Mouse (Mus musculus) stomach, embryonic 15.5 days (tissue): ENCODE results near the gene Tas2r135. TPM values are rescaled to one million over a fixed set of nuclear protein-coding genes. Genes with fewer than 3 reads are reported as not detected.

Experiments
- ATAC-seq: fragments of 200-750 bp; cut with Nextera tagmentation; 2 replicates; pipeline ENCODE4 v1.8.0; 2017; ENCODE audit warnings: low read depth, moderate number of reproducible peaks, moderate TSS enrichment; ENCODE audit not compliant: insufficient read depth, low FRiP score
- H3K27ac ChIP-seq: fragments of 300-500 bp; sonication (generic); 2 replicates; pipeline ENCODE4 v1.5.1; 2015; ENCODE audit warnings: mild to moderate bottlenecking, inconsistent platforms
- H3K27me3 ChIP-seq: fragments of 300-500 bp; sonication (generic); replicated peaks from 2 replicates; pipeline ENCODE4 v1.6.1; 2015; ENCODE audit warnings: inconsistent platforms
- H3K36me3 ChIP-seq: fragments of 300-500 bp; sonication (generic); 2 replicates; pipeline ENCODE4 v1.6.1; 2015; ENCODE audit warnings: inconsistent platforms
- H3K4me1 ChIP-seq: fragments of 300-500 bp; sonication (generic); 2 replicates; pipeline ENCODE4 v1.6.1; 2015; ENCODE audit warnings: inconsistent platforms
- H3K4me2 ChIP-seq: fragments of 300-500 bp; sonication (generic); 2 replicates; pipeline ENCODE4 v1.6.1; 2015; ENCODE audit warnings: mild to moderate bottlenecking, inconsistent platforms
- H3K4me3 ChIP-seq: fragments of 300-500 bp; sonication (generic); replicated peaks from 2 replicates; pipeline ENCODE4 v1.5.1; 2015; ENCODE audit warnings: inconsistent platforms
- H3K9ac ChIP-seq: fragments of 300-500 bp; sonication (generic); 2 replicates; pipeline ENCODE4 v1.6.1; 2015; ENCODE audit warnings: inconsistent platforms
- H3K9me3 ChIP-seq: fragments of 300-500 bp; sonication (generic); 2 replicates; pipeline ENCODE4 v1.6.1; 2016; ENCODE audit warnings: inconsistent platforms
- WGBS: fragments of 180-500 bp; shearing (Covaris S2); methylation state at CpG from one replicate; pipeline ENCODE4 v1.1.7; 2015; 5-methylcytosine and 5-hydroxymethylcytosine counted together
- polyA plus RNA-seq: library from polyadenylated mRNA; unstranded; fragments of >200 nt; fragmentation: Nextera tagmentation; extraction: Ambion mirVana; gene quantifications from 2 replicates; pipeline ENCODE4 v1.2.1, GENCODE M21; 2015

Gene Tas2r135
- polyA plus RNA-seq, 1 experiment from 2014 or later = not detected

DNA sequence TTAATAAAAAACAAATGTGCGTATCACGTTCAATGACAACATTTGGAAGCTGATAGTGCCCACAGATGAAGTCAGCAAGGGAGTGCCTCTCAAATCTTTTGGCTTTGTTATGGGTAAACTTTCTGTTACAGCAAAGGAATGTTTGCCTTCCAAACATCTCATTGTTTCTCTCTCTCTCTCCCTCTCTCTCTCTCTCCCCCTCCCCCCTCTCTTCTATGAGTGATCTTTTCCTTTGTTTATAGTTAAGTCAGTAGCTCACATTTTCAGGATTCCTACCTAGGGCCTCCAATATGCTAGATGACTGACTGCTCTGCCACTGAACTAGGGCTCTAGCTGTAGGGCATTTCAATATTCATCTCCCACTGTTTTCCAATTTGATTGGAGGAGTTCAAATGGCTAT lies 39.3 kb downstream of the Tas2r135 start:
- no peak overlapping the region for H3K4me3 ChIP-seq
- H3K36me3 ChIP-seq = no peaks in the 10 kb centered on the region
- H3K4me1 ChIP-seq = no peaks in the 10 kb centered on the region
- no peaks in the 10 kb centered on the region for H3K27me3 ChIP-seq
- no peak overlapping the region for H3K9ac ChIP-seq
- no peak overlapping the region for H3K27ac ChIP-seq
- ATAC-seq = no peak
- 41% methylated on average over 2 of the region's 2 CpGs for WGBS
- H3K9me3 ChIP-seq = no peaks in the 10 kb centered on the region
- H3K4me2 ChIP-seq = no peak overlapping the region

DNA sequence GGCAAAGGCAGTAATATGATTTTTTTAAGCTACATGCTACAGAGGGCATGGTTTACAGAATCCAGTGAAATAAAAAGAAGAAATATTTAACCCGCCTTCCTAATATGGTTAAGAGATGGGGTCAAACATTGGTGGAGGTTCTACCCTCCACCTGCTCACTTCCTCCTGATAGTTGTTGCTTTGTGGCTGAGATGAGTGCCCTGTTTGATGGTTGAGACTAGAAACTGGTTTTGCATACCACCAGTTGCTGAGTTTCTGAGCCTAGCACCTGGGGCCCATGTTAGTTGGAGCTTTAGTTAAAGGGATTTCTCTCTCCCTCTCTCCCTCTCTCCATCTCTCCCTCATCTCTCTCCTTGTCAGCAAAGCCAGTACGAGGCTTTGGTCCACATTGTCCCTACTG lies 42.1 kb downstream of the Tas2r135 start:
- H3K4me3 ChIP-seq = no peak overlapping the region
- H3K9ac ChIP-seq = no peak overlapping the region
- no peak overlapping the region for H3K4me2 ChIP-seq
- H3K4me1 ChIP-seq = no peaks in the 10 kb centered on the region
- no peaks in the 10 kb centered on the region for H3K36me3 ChIP-seq
- H3K9me3 ChIP-seq = no peaks in the 10 kb centered on the region
- 70% methylated on average over 2 of the region's 2 CpGs for WGBS
- ATAC-seq = no peak
- no peak overlapping the region for H3K27ac ChIP-seq
- no peaks in the 10 kb centered on the region for H3K27me3 ChIP-seq

Other genes starting within 250 kb of the Tas2r135 start
- not detected in 2 replicates for gene Tas2r144, start 190.1 kb upstream of the Tas2r135 start, polyA plus RNA-seq
- 19.1 and 23.0 TPM in 2 replicates for gene Gstk1, start 159.5 kb upstream of the Tas2r135 start, polyA plus RNA-seq
- gene Tmem139, start 143.5 kb upstream of the Tas2r135 start, polyA plus RNA-seq = 4.8 and 4.9 TPM in 2 replicates
- 48.4 and 49.8 TPM in 2 replicates for gene Casp2, start 140.4 kb upstream of the Tas2r135 start, polyA plus RNA-seq
- gene Clcn1, start 118.7 kb upstream of the Tas2r135 start, polyA plus RNA-seq = 0.08 and 0.12 TPM in 2 replicates
- 0.22 and 0.23 TPM in 2 replicates for gene Fam131b, start 80.8 kb upstream of the Tas2r135 start, polyA plus RNA-seq
- 96.9 and 105 TPM in 2 replicates for gene Zyx, start 55.8 kb upstream of the Tas2r135 start, polyA plus RNA-seq
- gene Epha1, start 32.2 kb upstream of the Tas2r135 start, polyA plus RNA-seq = 16.3 and 16.9 TPM in 2 replicates
- gene Tas2r143, start 5.2 kb upstream of the Tas2r135 start, polyA plus RNA-seq = not detected in 2 replicates
- not detected in 2 replicates for gene Tas2r126, start 29.1 kb downstream of the Tas2r135 start, polyA plus RNA-seq
- gene Olfr458, start 59.8 kb downstream of the Tas2r135 start, polyA plus RNA-seq = not detected in 2 replicates
- gene Olfr457, start 70.9 kb downstream of the Tas2r135 start, polyA plus RNA-seq = not detected in 2 replicates
- gene Olfr456, start 81.8 kb downstream of the Tas2r135 start, polyA plus RNA-seq = not detected in 2 replicates
- gene Olfr455, start 142.2 kb downstream of the Tas2r135 start, polyA plus RNA-seq = 0.09 TPM in 1 of 2 replicates, not detected in the other
- not detected in 2 replicates for gene Tcaf3, start 192.3 kb downstream of the Tas2r135 start, polyA plus RNA-seq
- gene Tcaf2, start 239.8 kb downstream of the Tas2r135 start, polyA plus RNA-seq = 9.5 and 11.9 TPM in 2 replicates